Mouse (Mus musculus) kidney, adult 2 months (tissue): Measurements from ENCODE around the gene Atf3.

Experiments
- CTCF ChIP-seq: fragments of 200-500 bp; conservative IDR thresholded peaks from 2 replicates; pipeline ENCODE4 v1.5.1; 2011; ENCODE audit warnings: low read depth, mild to moderate bottlenecking, control low read depth, low read length, moderate library complexity, mixed read lengths; ENCODE audit not compliant: insufficient read depth, insufficient read length
- POLR2A ChIP-seq: fragments of 200-500 bp; IDR thresholded peaks from one replicate; pipeline ENCODE4 v1.6.1; 2011; ENCODE audit warnings: low read depth, low read length, control low read depth

GRCm38 (mm10) chr1:191132934-191133333 is 84.9 kb downstream of the Atf3 start:
- no peak for TF ChIP-seq CTCF
- TF ChIP-seq POLR2A = no peak
